8 mouse cellular contexts compared by ENCODE assay signal in the genomic region with DNA sequence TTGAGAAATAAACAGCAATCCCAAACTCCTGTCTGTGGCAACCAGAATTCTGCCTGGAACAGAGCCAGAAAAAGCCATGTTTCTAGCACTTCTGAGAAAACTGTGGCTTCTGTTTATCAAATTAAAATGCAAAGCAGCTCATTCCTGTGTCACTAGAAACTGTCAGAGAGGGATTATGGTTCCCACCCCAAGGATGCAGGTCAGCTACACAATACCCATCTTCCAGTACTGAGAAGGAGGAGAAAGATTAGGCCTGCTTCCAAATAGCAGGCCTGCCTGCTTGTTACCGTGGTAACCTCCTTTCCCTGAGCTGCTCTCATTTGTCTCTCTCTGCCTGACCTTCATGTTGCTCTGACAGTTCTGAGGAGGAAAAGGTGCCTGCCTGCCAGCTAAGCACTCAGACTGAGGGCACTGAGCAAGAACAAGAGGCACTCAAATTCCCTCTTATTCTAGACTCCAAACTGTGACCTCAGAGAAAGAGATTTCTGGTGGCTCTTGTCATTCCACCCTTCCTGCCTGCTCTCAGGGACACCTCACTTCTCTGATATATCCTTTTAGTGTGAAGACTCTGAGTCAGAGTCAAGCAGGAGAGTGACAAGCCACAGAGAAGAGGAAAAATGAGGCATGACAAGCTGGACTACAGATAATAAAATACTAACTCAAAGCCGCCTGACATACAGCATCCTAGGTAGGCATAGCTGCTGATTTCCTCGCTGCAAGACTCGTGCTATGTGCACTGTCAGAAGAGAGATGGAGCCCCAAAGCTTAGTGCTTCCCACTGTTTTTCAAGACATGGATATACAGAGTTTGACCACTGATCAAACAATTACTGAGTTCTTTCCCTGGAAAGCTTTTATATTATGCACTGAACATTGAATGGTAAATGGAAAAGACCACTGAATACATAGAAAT.
A peak's percentile ranks its signal among the peaks of the same experiment; 100 is the strongest.
DNase-seq lines count a peak whose midpoint lies in the region; ATAC-seq and TF ChIP-seq lines count a peak whose summit lies in the region.

No protein-coding gene starts in this region.

- H3K9me3 ChIP-seq in heart, embryonic 10.5 days = no peaks in the 10 kb centered on the region
- H3K9me3 ChIP-seq in kidney, postnatal 0 days (replicated peaks; ENCODE audit: low read length) = no peaks in the 10 kb centered on the region
- H3K9me3 ChIP-seq in limb, embryonic 15.5 days = no peaks in the 10 kb centered on the region
- no peaks in the 10 kb centered on the region for H3K9me3 ChIP-seq in neural tube, embryonic 14.5 days (ENCODE audit: control insufficient read depth, low read length)

- no peak for ATAC-seq in kidney, postnatal 0 days (replicated peaks; ENCODE audit: low FRiP score, low read depth)
- no peak for ATAC-seq in limb, embryonic 15.5 days (ENCODE audit: insufficient number of reproducible peaks, low FRiP score, low TSS enrichment, low read depth)
- ATAC-seq in neural tube, embryonic 14.5 days (ENCODE audit: low read depth) = peak; percentile 85
- no peak for ATAC-seq in monocyte, adult 5-6 weeks (replicated peaks; ENCODE audit: insufficient number of reproducible peaks, low FRiP score, low TSS enrichment, poor library complexity, severe bottlenecking)

- no peaks in the 10 kb centered on the region for H3K27me3 ChIP-seq in heart, embryonic 10.5 days (ENCODE audit: insufficient read depth, poor library complexity, severe bottlenecking)
- no peaks in the 10 kb centered on the region for H3K27me3 ChIP-seq in kidney, postnatal 0 days (ENCODE audit: insufficient read depth, low read length)
- H3K27me3 ChIP-seq in limb, embryonic 15.5 days = no peaks in the 10 kb centered on the region
- H3K27me3 ChIP-seq in neural tube, embryonic 14.5 days (ENCODE audit: control insufficient read depth, insufficient read depth, low read length) = no peaks in the 10 kb centered on the region

- H3K27ac ChIP-seq in heart, embryonic 10.5 days = peak overlapping the region; percentile 44; the same call in 1 of the 2 replicates
- H3K27ac ChIP-seq in kidney, postnatal 0 days = 0 out of 2 replicates have a peak overlapping the region, but pooled peaks have one; percentile 47
- peak overlapping the region; percentile 27 for H3K27ac ChIP-seq in limb, embryonic 15.5 days
- H3K27ac ChIP-seq in neural tube, embryonic 14.5 days (ENCODE audit: low read depth, low read length) = peak overlapping the region; percentile 84

- peak; percentile 40 for DNase-seq in adrenal gland, postnatal 25 days
- DNase-seq in embryo, embryonic 10.5 days (ENCODE audit: low spot score) = peak; percentile 81
- peak; percentile 82 for DNase-seq in heart, embryonic 10.5 days (ENCODE audit: low spot score)
- peak; percentile 77 for DNase-seq in kidney, postnatal 0 days (ENCODE audit: low spot score)
- DNase-seq in thymus, postnatal 10 days (ENCODE audit: low spot score in 2 of 2) = no peak

- H3K4me3 ChIP-seq in heart, embryonic 10.5 days = no peak overlapping the region
- no peak overlapping the region for H3K4me3 ChIP-seq in kidney, postnatal 0 days (replicated peaks; ENCODE audit: low read depth, low read length)
- H3K4me3 ChIP-seq in limb, embryonic 15.5 days = no peak overlapping the region
- H3K4me3 ChIP-seq in neural tube, embryonic 14.5 days (ENCODE audit: low read depth, low read length) = no peak overlapping the region

- no peak overlapping the region for H3K4me2 ChIP-seq in kidney, postnatal 0 days (ENCODE audit: low read length)
- no peak overlapping the region for H3K4me2 ChIP-seq in limb, embryonic 15.5 days
- no peak overlapping the region for H3K4me2 ChIP-seq in neural tube, embryonic 14.5 days (ENCODE audit: low read depth, low read length)

- 29% methylated on average over 4 of the region's 4 CpGs for whole genome bisulfite sequencing in heart, embryonic 10.5 days
- 40% methylated on average over 4 of the region's 4 CpGs for WGBS in kidney, postnatal 0 days
- WGBS in limb, embryonic 15.5 days = 47% methylated on average over 4 of the region's 4 CpGs
- WGBS in neural tube, embryonic 14.5 days = 16% methylated on average over 4 of the region's 4 CpGs

- H3K36me3 ChIP-seq in heart, embryonic 10.5 days = 0 out of 2 replicates have a peak, but pooled peaks cover 3% of the 10 kb centered on the region
- no peaks in the 10 kb centered on the region for H3K36me3 ChIP-seq in kidney, postnatal 0 days (ENCODE audit: insufficient read depth, low read length)
- no peaks in the 10 kb centered on the region for H3K36me3 ChIP-seq in limb, embryonic 15.5 days
- H3K36me3 ChIP-seq in neural tube, embryonic 14.5 days (ENCODE audit: control insufficient read depth, insufficient read depth, low read length) = no peaks in the 10 kb centered on the region

- H3K9ac ChIP-seq in kidney, postnatal 0 days (ENCODE audit: low read depth, low read length) = no peak overlapping the region
- no peak overlapping the region for H3K9ac ChIP-seq in limb, embryonic 15.5 days
- H3K9ac ChIP-seq in neural tube, embryonic 14.5 days (replicated peaks; ENCODE audit: low read depth, low read length) = no peak overlapping the region

- no peak for TF ChIP-seq CTCF in kidney, postnatal 0 days (IDR thresholded peaks at IDR 0.05; ENCODE audit: low read depth)

- peaks cover 35% of the 10 kb centered on the region for H3K4me1 ChIP-seq in heart, embryonic 10.5 days
- H3K4me1 ChIP-seq in kidney, postnatal 0 days (replicated peaks; ENCODE audit: insufficient read depth, low read length) = peaks cover 8% of the 10 kb centered on the region; the same call in 1 of the 2 replicates
- peaks cover 20% of the 10 kb centered on the region for H3K4me1 ChIP-seq in limb, embryonic 15.5 days
- H3K4me1 ChIP-seq in neural tube, embryonic 14.5 days (ENCODE audit: control insufficient read depth, insufficient read depth, low read length) = peaks cover 43% of the 10 kb centered on the region

Comparison
In these comparisons a context has a peak if more than half of its experiments do, and no peak if none do; other contexts are left out.
1. DNase-seq: peak in adrenal gland, postnatal 25 days (single experiment), embryo, embryonic 10.5 days (single experiment), heart, embryonic 10.5 days (single experiment) and kidney, postnatal 0 days (single experiment); none in thymus, postnatal 10 days (0 of 2).
2. H3K27ac ChIP-seq: peak in every context shown above with its lines; median percentile 84 in neural tube, embryonic 14.5 days; 47 in kidney, postnatal 0 days; 44 in heart, embryonic 10.5 days; 27 in limb, embryonic 15.5 days.